Mouse (Mus musculus): Measurements from ENCODE around the gene Cpm. TPM values are rescaled to one million over a fixed set of nuclear protein-coding genes. Genes with fewer than 3 reads are reported as not detected.
"Not testable (repeated sequence)": the region's sequence is repeated elsewhere in the genome, so short reads cannot be mapped to it uniquely, and the experiment has no call there.

Gene Cpm
- polyA plus RNA-seq, 1 experiment from 2014 or later, result 28.9 TPM

DNA sequence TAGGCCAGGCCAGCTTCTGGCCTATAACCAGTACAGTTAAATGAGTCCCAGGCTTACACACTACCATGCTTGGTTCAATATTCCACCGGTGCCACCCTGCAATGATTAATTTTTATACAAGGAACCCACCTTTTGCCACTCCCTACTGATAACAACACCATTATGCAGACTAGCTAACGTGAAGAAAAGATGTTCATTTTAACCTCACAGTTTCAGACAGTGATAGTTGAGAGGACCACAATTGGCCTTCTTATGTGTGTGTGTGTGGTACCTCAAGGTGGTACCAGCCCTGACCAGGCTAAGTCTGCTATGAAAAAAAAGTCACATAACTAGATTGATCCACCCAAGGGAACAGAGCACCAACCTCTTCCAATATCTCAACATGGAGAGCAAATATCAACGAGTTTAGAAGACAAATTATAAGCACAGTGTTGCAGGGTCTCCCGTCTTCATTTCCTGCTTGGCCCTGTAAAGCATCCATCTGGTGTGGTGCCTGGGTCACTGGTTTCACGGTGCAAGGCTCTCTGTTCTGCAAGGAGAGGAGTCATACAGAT lies 32.5 kb upstream of the Cpm start:
- H3K27ac ChIP-seq (ENCODE audit: low read depth, low read length), result no peak overlapping the region
- no peak for ATAC-seq (ENCODE audit: low FRiP score, low TSS enrichment)
- no peaks in the 10 kb centered on the region for H3K36me3 ChIP-seq (ENCODE audit: control insufficient read depth, insufficient read depth, low read length)
- no peaks in the 10 kb centered on the region for H3K4me1 ChIP-seq (ENCODE audit: control insufficient read depth, insufficient read depth, low read length)
- H3K9ac ChIP-seq (ENCODE audit: low read depth, low read length), result no peak overlapping the region
- WGBS, result 69% methylated on average over 5 of the region's 5 CpGs
- H3K27me3 ChIP-seq (ENCODE audit: control insufficient read depth, insufficient read depth, low read length), result no peaks in the 10 kb centered on the region
- no peaks in the 10 kb centered on the region for H3K9me3 ChIP-seq (ENCODE audit: control insufficient read depth, low read length)
- H3K4me2 ChIP-seq (replicated peaks; ENCODE audit: low read depth, low read length), result no peak overlapping the region
- no peak overlapping the region for H3K4me3 ChIP-seq (ENCODE audit: low read length)

GRCm38 (mm10) chr10:117597371-117598265 lies 31.7 kb upstream of the Cpm start:
- H3K4me3 ChIP-seq (ENCODE audit: low read length); H3K4me2 ChIP-seq (replicated peaks; ENCODE audit: low read depth, low read length); H3K4me1 ChIP-seq (ENCODE audit: control insufficient read depth, insufficient read depth, low read length); H3K9me3 ChIP-seq (ENCODE audit: control insufficient read depth, low read length); H3K9ac ChIP-seq (ENCODE audit: low read depth, low read length); H3K27me3 ChIP-seq (ENCODE audit: control insufficient read depth, insufficient read depth, low read length); H3K36me3 ChIP-seq (ENCODE audit: control insufficient read depth, insufficient read depth, low read length); ATAC-seq (ENCODE audit: low FRiP score, low TSS enrichment); H3K27ac ChIP-seq (ENCODE audit: low read depth, low read length): not testable (repeated sequence)
- 95% methylated on average over 16 of the region's 16 CpGs for WGBS

- Histone ChIP-seq H3K27me3 (ENCODE audit: control insufficient read depth, insufficient read depth, low read length) (no peaks in the 10 kb centered on the region), H3K4me1 (ENCODE audit: control insufficient read depth, insufficient read depth, low read length) (no peaks in the 10 kb centered on the region), H3K4me2 (replicated peaks; ENCODE audit: low read depth, low read length) (no peak overlapping the region), H3K9ac (ENCODE audit: low read depth, low read length) (no peak overlapping the region), H3K4me3 (ENCODE audit: low read length) (no peak overlapping the region), H3K27ac (ENCODE audit: low read depth, low read length) (no peak overlapping the region), H3K9me3 (ENCODE audit: control insufficient read depth, low read length) (no peaks in the 10 kb centered on the region), H3K36me3 (ENCODE audit: control insufficient read depth, insufficient read depth, low read length) (no peaks in the 10 kb centered on the region)
- 87% methylated on average over 10 of the region's 10 CpGs for WGBS
- no peak for ATAC-seq (ENCODE audit: low FRiP score, low TSS enrichment)
These were observed 30.9 kb upstream of the Cpm start for GRCm38 (mm10) chr10:117598266-117598950.

GRCm38 (mm10) chr10:117598951-117599572 lies 30.2 kb upstream of the Cpm start:
- H3K9me3 ChIP-seq (ENCODE audit: control insufficient read depth, low read length); H3K27me3 ChIP-seq (ENCODE audit: control insufficient read depth, insufficient read depth, low read length); H3K4me1 ChIP-seq (ENCODE audit: control insufficient read depth, insufficient read depth, low read length); H3K9ac ChIP-seq (ENCODE audit: low read depth, low read length); H3K27ac ChIP-seq (ENCODE audit: low read depth, low read length); H3K4me3 ChIP-seq (ENCODE audit: low read length); H3K36me3 ChIP-seq (ENCODE audit: control insufficient read depth, insufficient read depth, low read length); ATAC-seq (ENCODE audit: low FRiP score, low TSS enrichment); H3K4me2 ChIP-seq (replicated peaks; ENCODE audit: low read depth, low read length): not testable (repeated sequence)
- WGBS, result 92% methylated on average over 8 of the region's 8 CpGs

- H3K27me3 ChIP-seq (ENCODE audit: control insufficient read depth, insufficient read depth, low read length), result no peaks in the 10 kb centered on the region
- no peaks in the 10 kb centered on the region for H3K36me3 ChIP-seq (ENCODE audit: control insufficient read depth, insufficient read depth, low read length)
- no peak overlapping the region for H3K4me2 ChIP-seq (replicated peaks; ENCODE audit: low read depth, low read length)
- no peaks in the 10 kb centered on the region for H3K4me1 ChIP-seq (ENCODE audit: control insufficient read depth, insufficient read depth, low read length)
- 59% methylated on average over 8 of the region's 8 CpGs for WGBS
- no peaks in the 10 kb centered on the region for H3K9me3 ChIP-seq (ENCODE audit: control insufficient read depth, low read length)
- no peak for ATAC-seq (ENCODE audit: low FRiP score, low TSS enrichment)
- no peak overlapping the region for H3K4me3 ChIP-seq (ENCODE audit: low read length)
- H3K27ac ChIP-seq (ENCODE audit: low read depth, low read length), result no peak overlapping the region
- H3K9ac ChIP-seq (ENCODE audit: low read depth, low read length), result no peak overlapping the region
These were observed 27.9 kb upstream of the Cpm start for GRCm38 (mm10) chr10:117601146-117602035.

DNA sequence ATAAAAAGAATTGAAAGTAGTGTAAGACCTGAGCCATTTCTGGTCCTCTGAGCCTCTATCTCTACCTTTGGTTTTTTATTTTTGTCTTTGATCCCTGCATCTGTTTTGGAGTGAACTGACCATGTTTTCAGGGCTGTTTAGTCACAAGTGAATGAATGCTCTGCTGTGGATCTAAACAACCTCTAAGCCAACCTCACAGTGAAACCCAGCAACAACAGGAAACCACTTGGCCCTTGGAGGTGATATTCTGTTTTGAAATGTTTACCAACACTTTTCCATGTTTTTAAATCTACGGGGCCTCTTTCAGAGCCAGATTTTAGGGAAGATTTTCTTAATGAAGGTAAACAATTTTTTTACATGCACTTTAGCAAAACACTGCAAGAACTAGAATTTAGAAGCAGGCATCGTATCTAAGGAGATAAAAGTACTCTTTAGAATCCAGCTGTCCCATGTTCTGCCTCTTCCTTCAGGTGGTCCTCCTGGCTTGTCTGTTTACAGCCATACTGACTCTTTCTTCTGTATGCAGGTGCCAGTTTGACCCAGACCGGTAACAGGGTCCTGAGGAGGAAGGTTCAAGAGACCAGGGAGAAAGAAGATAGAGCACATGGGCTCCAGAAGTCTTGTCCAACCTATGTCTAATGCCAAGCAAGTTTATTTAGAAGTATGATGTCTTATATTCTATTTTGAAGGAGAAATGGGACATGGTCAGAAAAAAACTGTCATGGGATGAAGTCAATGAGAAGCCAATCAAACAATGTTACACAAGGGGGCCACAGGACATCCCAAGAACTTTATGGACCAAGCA lies 26.8 kb upstream of the Cpm start:
- H3K4me3 ChIP-seq (ENCODE audit: low read length), result no peak overlapping the region
- 93% methylated on average over 3 of the region's 3 CpGs for WGBS

DNA sequence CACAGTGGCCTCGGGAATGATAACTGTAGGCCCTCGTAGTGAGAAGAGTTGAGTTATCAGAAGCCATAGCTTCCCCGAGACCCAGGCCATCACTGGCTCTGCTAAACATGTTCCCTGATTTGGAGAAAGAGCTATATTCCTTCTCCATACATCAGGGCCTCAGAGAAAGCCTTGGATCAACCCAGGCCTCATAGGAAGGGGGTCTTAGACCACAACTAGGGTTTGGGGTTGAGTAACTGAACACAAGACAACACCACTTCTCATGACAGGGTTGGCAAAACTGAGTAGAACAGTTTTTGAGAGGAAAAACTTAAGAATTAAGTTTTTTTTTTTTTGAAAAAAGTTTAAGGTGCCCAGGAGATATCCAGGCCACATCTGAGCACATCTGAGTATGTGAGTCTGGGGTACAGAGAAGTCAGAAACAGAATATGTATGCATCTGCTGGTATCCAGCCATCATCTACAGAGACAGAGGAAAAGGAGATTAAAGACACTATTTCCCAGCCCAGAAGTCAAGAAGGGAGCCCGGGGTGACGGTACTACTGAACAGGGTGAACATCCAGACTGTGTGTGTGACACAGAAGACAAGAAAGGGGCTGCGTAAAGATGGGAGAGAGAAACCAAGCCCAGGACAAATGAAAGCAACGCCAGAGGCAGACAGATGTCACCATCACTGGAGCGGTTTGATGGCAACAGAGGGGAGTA lies 26.0 kb upstream of the Cpm start:
- Histone ChIP-seq H3K4me2 (replicated peaks; ENCODE audit: low read depth, low read length) (no peak overlapping the region), H3K36me3 (ENCODE audit: control insufficient read depth, insufficient read depth, low read length) (no peaks in the 10 kb centered on the region), H3K9me3 (ENCODE audit: control insufficient read depth, low read length) (no peaks in the 10 kb centered on the region), H3K27me3 (ENCODE audit: control insufficient read depth, insufficient read depth, low read length) (no peaks in the 10 kb centered on the region), H3K4me3 (ENCODE audit: low read length) (no peak overlapping the region), H3K4me1 (ENCODE audit: control insufficient read depth, insufficient read depth, low read length) (no peaks in the 10 kb centered on the region), H3K27ac (ENCODE audit: low read depth, low read length) (no peak overlapping the region), H3K9ac (ENCODE audit: low read depth, low read length) (no peak overlapping the region)
- WGBS, result 87% methylated on average over 8 of the region's 8 CpGs
- ATAC-seq (ENCODE audit: low FRiP score, low TSS enrichment), result no peak

More for the DNA sequence above, 26.8 kb upstream of the Cpm start:
- H3K9ac ChIP-seq (ENCODE audit: low read depth, low read length), result no peak overlapping the region
- no peaks in the 10 kb centered on the region for H3K4me1 ChIP-seq (ENCODE audit: control insufficient read depth, insufficient read depth, low read length)
- no peak for ATAC-seq (ENCODE audit: low FRiP score, low TSS enrichment)
- H3K27ac ChIP-seq (ENCODE audit: low read depth, low read length), result no peak overlapping the region
- H3K27me3 ChIP-seq (ENCODE audit: control insufficient read depth, insufficient read depth, low read length), result no peaks in the 10 kb centered on the region
- H3K9me3 ChIP-seq (ENCODE audit: control insufficient read depth, low read length), result no peaks in the 10 kb centered on the region
- no peaks in the 10 kb centered on the region for H3K36me3 ChIP-seq (ENCODE audit: control insufficient read depth, insufficient read depth, low read length)
- no peak overlapping the region for H3K4me2 ChIP-seq (replicated peaks; ENCODE audit: low read depth, low read length)

All from kidney, embryonic 14.5 days (tissue).